Mouse (Mus musculus) liver, embryonic 14.5 days (tissue): ENCODE measurements at regions not wholly inside any gene's neighbourhood (a gene's known extent, or its start where the extent isn't known, plus 50 kb on each side); places are given as distances from the start of the nearest gene placed in this dataset.

Source experiments
- CTCF ChIP-seq: IDR thresholded peaks from 2 replicates; pipeline ENCODE4 v1.5.1; 2016; ENCODE audit warnings: antibody characterized with exemption, low read depth, control low read depth
- EP300 ChIP-seq: IDR thresholded peaks from 2 replicates; pipeline ENCODE4 v1.6.1; 2016; ENCODE audit warnings: antibody characterized with exemption, low read depth

DNA sequence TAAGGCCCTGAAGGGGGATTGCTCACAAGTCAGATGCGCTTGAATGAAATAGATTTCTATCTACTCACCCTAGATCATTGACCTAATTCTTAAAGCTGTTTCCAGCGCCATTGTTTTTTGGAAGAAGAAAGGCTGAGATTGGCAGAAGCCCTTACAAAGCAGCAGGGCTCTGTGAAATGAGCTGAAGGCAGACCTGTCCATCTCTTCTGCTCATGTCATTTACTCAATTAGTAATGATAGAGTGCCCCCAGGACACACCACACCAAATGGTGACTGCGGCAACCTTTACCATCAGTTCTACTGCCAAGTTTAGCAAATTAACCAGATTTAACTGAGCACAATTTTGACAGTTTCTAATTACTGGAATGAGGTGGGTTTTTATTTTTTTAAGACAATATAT, 1067.5 kb downstream of the Ttll7 start:
- no peak for TF ChIP-seq CTCF
- no peak for TF ChIP-seq EP300
